In the genomic region with DNA sequence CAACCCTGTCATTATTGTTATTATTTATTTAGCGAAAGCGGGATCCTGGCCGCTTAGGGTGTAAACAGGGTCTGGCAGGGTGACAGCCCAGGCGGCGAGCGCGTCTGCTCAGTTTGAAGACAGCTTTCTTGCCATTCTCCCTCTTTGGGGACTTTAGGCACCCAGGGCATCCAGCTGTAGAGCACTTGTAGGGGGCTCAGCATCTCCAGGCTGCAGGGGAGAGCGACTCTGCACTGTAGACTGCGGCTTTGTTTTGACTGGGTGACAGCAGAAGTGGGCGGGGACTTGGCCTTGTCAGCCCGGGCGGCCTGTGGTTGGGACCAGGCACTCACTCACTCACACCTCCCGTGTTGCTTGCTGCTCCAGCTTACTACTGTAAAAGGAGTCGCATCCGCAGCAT, we compare ENCODE assay signal across 9 mouse cellular contexts. TPM values are rescaled to one million over a fixed set of nuclear protein-coding genes. Genes with fewer than 3 reads are reported as not detected.
DNase-seq lines count a peak whose midpoint lies in the region; ATAC-seq and TF ChIP-seq lines count a peak whose summit lies in the region.
"Had no signal": no experiment of that assay in that cellular context is flagged by ENCODE, and none has a peak within 500 bp of the region (broad histone marks: within the 10 kb centered on the region; RNA-seq: fewer than 3 reads in every experiment).

No protein-coding gene starts in this region.

- no peak for TF ChIP-seq POLR2A in ES-Bruce4 (IDR thresholded peaks at IDR 0.05; ENCODE audit: insufficient read depth, low read length)
- 0 out of 2 replicates have a peak, but pooled peaks have one; percentile 8 for TF ChIP-seq POLR2A in olfactory bulb, adult 2 months (IDR thresholded peaks at IDR 0.05; ENCODE audit: insufficient read depth, low read depth, low read length)

- no peak for TF ChIP-seq CTCF in ES-Bruce4 (IDR thresholded peaks at IDR 0.05; ENCODE audit: low read depth, low read length)
- no peak for TF ChIP-seq CTCF in heart, postnatal 0 days (IDR thresholded peaks at IDR 0.05; ENCODE audit: low read depth)
- TF ChIP-seq CTCF in olfactory bulb, adult 2 months (IDR thresholded peaks at IDR 0.05; ENCODE audit: insufficient read depth, low read depth, low read length): 0 out of 2 replicates have a peak, but pooled peaks have one; percentile 7

- no peaks in the 10 kb centered on the region for H3K27me3 ChIP-seq in ES-Bruce4 (ENCODE audit: control insufficient read depth, insufficient read depth, low read length, poor library complexity, severe bottlenecking)
- H3K27me3 ChIP-seq in forebrain, embryonic 11.5 days (ENCODE audit: control insufficient read depth, insufficient read depth, low read length): no peaks in the 10 kb centered on the region
- no peaks in the 10 kb centered on the region for H3K27me3 ChIP-seq in heart, postnatal 0 days (ENCODE audit: control insufficient read depth, insufficient read depth, low read length)
- H3K27me3 ChIP-seq in lung, embryonic 16.5 days (ENCODE audit: control insufficient read depth, insufficient read depth, low read depth, low read length): no peaks in the 10 kb centered on the region

- peaks cover 3% of the 10 kb centered on the region for H3K4me1 ChIP-seq in ES-Bruce4 (ENCODE audit: control insufficient read depth, insufficient read depth, low read length)
- peaks cover 3% of the 10 kb centered on the region for H3K4me1 ChIP-seq in forebrain, embryonic 11.5 days (replicated peaks; ENCODE audit: control insufficient read depth, insufficient read depth, low read length)
- H3K4me1 ChIP-seq in heart, postnatal 0 days (ENCODE audit: control insufficient read depth, insufficient read depth): peaks cover 31% of the 10 kb centered on the region
- H3K4me1 ChIP-seq in lung, embryonic 16.5 days (replicated peaks; ENCODE audit: control insufficient read depth, insufficient read depth, low read length): peaks cover 26% of the 10 kb centered on the region
- peaks cover 6% of the 10 kb centered on the region for H3K4me1 ChIP-seq in olfactory bulb, adult 2 months (ENCODE audit: control insufficient read depth, insufficient read depth, low read length)

- H3K9ac ChIP-seq in ES-Bruce4 (ENCODE audit: low read depth, poor library complexity, severe bottlenecking): peak overlapping the region; percentile 98
- peak overlapping the region; percentile 95 for H3K9ac ChIP-seq in forebrain, embryonic 11.5 days (ENCODE audit: low read length)
- peak overlapping the region; percentile 95 for H3K9ac ChIP-seq in heart, postnatal 0 days (replicated peaks; ENCODE audit: low read depth, low read length)
- H3K9ac ChIP-seq in lung, embryonic 16.5 days (ENCODE audit: low read length): peak overlapping the region; percentile 90

- WGBS in forebrain, embryonic 11.5 days: under 1% methylated on average over 15 of the region's 15 CpGs
- WGBS in heart, postnatal 0 days: under 1% methylated on average over 15 of the region's 15 CpGs
- WGBS in lung, embryonic 16.5 days: under 1% methylated on average over 15 of the region's 15 CpGs
- under 1% methylated on average over 15 of the region's 15 CpGs for WGBS in olfactory bulb, adult 2 months

- H3K9me3 ChIP-seq in ES-Bruce4 (replicated peaks; ENCODE audit: control insufficient read depth, insufficient read depth, low read length, poor library complexity, severe bottlenecking): no peaks in the 10 kb centered on the region
- no peaks in the 10 kb centered on the region for H3K9me3 ChIP-seq in forebrain, embryonic 11.5 days (ENCODE audit: control insufficient read depth, low read length)
- no peaks in the 10 kb centered on the region for H3K9me3 ChIP-seq in heart, postnatal 0 days (replicated peaks; ENCODE audit: control insufficient read depth, low read length)
- H3K9me3 ChIP-seq in lung, embryonic 16.5 days (ENCODE audit: control insufficient read depth, low read length): no peaks in the 10 kb centered on the region

- peak; percentile 84 for DNase-seq in c-Kit-positive CD71-positive TER-119-negative erythroid progenitor cells, embryonic 14.5 days (ENCODE audit: low read depth)
- peak; percentile 86 for DNase-seq in forebrain, embryonic 11.5 days (ENCODE audit: low spot score)
- DNase-seq in heart, postnatal 0 days (ENCODE audit: low spot score): peak; percentile 91
- peak; percentile 89 to 91 for DNase-seq in kidney, postnatal 25 days
- peak; percentile 94 for DNase-seq in thymus, postnatal 0 days (ENCODE audit: low spot score)

- no peak for TF ChIP-seq EP300 in ES-Bruce4 (IDR thresholded peaks at IDR 0.05; ENCODE audit: insufficient read depth, low read depth, low read length)
- TF ChIP-seq EP300 in heart, postnatal 0 days (IDR thresholded peaks at IDR 0.05; ENCODE audit: low read depth): no peak

- no peaks in the 10 kb centered on the region for H3K36me3 ChIP-seq in ES-Bruce4 (ENCODE audit: control insufficient read depth, insufficient read depth, low read length, poor library complexity, severe bottlenecking)
- H3K36me3 ChIP-seq in forebrain, embryonic 11.5 days (ENCODE audit: control insufficient read depth, insufficient read depth, low read length): no peaks in the 10 kb centered on the region
- no peaks in the 10 kb centered on the region for H3K36me3 ChIP-seq in heart, postnatal 0 days (replicated peaks; ENCODE audit: control insufficient read depth, insufficient read depth, low read length)
- no peaks in the 10 kb centered on the region for H3K36me3 ChIP-seq in lung, embryonic 16.5 days (ENCODE audit: control insufficient read depth, insufficient read depth, low read length)

- H3K4me2 ChIP-seq in forebrain, embryonic 11.5 days (ENCODE audit: low read depth, low read length, severe bottlenecking): peak overlapping the region; percentile 90
- peak overlapping the region; percentile 74 for H3K4me2 ChIP-seq in heart, postnatal 0 days (ENCODE audit: low read depth, low read length)
- peak overlapping the region; percentile 73 for H3K4me2 ChIP-seq in lung, embryonic 16.5 days (ENCODE audit: low read depth, low read length)

- no peak overlapping the region for H3K27ac ChIP-seq in ES-Bruce4 (ENCODE audit: insufficient read depth, low read length)
- peak overlapping the region; percentile 92; the same call in 1 of the 2 replicates for H3K27ac ChIP-seq in forebrain, embryonic 11.5 days (ENCODE audit: low read depth, low read length)
- H3K27ac ChIP-seq in heart, postnatal 0 days (ENCODE audit: low read depth): peak overlapping the region; percentile 98
- H3K27ac ChIP-seq in lung, embryonic 16.5 days (ENCODE audit: low read length): peak overlapping the region; percentile 95
- H3K27ac ChIP-seq in olfactory bulb, adult 2 months (ENCODE audit: insufficient read depth, low read depth, low read length): peak overlapping the region; percentile 87

- peak; percentile 84 for ATAC-seq in forebrain, embryonic 11.5 days (replicated peaks; ENCODE audit: low FRiP score)
- ATAC-seq in heart, postnatal 0 days (ENCODE audit: insufficient read depth, low read depth): peak; percentile 82
- peak; percentile 79 for ATAC-seq in lung, embryonic 16.5 days (ENCODE audit: low read depth)

- H3K4me3 ChIP-seq in ES-Bruce4 (ENCODE audit: low read depth, low read length): peak overlapping the region; percentile 98
- peak overlapping the region; percentile 88 for H3K4me3 ChIP-seq in forebrain, embryonic 11.5 days (ENCODE audit: low read depth, low read length)
- peak overlapping the region; percentile 85 for H3K4me3 ChIP-seq in heart, postnatal 0 days (ENCODE audit: low read depth, low read length)
- peak overlapping the region; percentile 85 for H3K4me3 ChIP-seq in lung, embryonic 16.5 days (ENCODE audit: low read length)
- peak overlapping the region; percentile 100 for H3K4me3 ChIP-seq in olfactory bulb, adult 2 months (ENCODE audit: insufficient read depth, low read depth, low read length)

RNA-seq across cellular contexts. Expression of gene Kat2b, which starts 1.5 kb away (rescaled TPM):
- polyA plus RNA-seq in ES-Bruce4 (2011; ENCODE audit: insufficient read depth, insufficient read length, low read depth, missing spikeins): 15.9 and 25.9 TPM in 2 replicates
- 5.9 and 6.1 TPM in 2 replicates for polyA plus RNA-seq in forebrain, embryonic 11.5 days (2014; fragmentation: Nextera tagmentation; extraction: Ambion mirVana)
- 65.1 and 71.3 TPM in 2 replicates for total RNA-seq in heart, postnatal 0 days (2014; rRNA removed; ENCODE audit: low replicate concordance)
- 11.0 and 12.1 TPM in 2 replicates for polyA plus RNA-seq in heart, postnatal 0 days (2015; fragmentation: Nextera tagmentation; extraction: Ambion mirVana)
- 4.8 and 5.2 TPM in 2 replicates for polyA plus RNA-seq in lung, embryonic 16.5 days (2015; fragmentation: Nextera tagmentation; extraction: Ambion mirVana)
- polyA plus RNA-seq in olfactory bulb, adult 2 months (2012; ENCODE audit: insufficient read depth, insufficient read length, low replicate concordance, missing spikeins): not detected in 2 replicates
- 10.7 and 12.7 TPM in 2 replicates for polyA plus RNA-seq in thymus, postnatal 0 days (2015; fragmentation: Nextera tagmentation; extraction: Ambion mirVana)

RNA-seq across cellular contexts. Expression of gene Pp2d1, which starts 28.9 kb away (rescaled TPM):
- 0.44 TPM in 1 of 2 replicates, not detected in the other for polyA plus RNA-seq in ES-Bruce4 (2011; ENCODE audit: insufficient read depth, insufficient read length, low read depth, missing spikeins)
- 0.47 and 0.49 TPM in 2 replicates for polyA plus RNA-seq in forebrain, embryonic 11.5 days (2014; fragmentation: Nextera tagmentation; extraction: Ambion mirVana)
- total RNA-seq in heart, postnatal 0 days (2014; rRNA removed; ENCODE audit: low replicate concordance): not detected in 2 replicates
- 0.14 TPM in 1 of 2 replicates, not detected in the other for polyA plus RNA-seq in heart, postnatal 0 days (2015; fragmentation: Nextera tagmentation; extraction: Ambion mirVana)
- polyA plus RNA-seq in lung, embryonic 16.5 days (2015; fragmentation: Nextera tagmentation; extraction: Ambion mirVana): 0.20 and 0.24 TPM in 2 replicates
- not detected in 2 replicates for polyA plus RNA-seq in olfactory bulb, adult 2 months (2012; ENCODE audit: insufficient read depth, insufficient read length, low replicate concordance, missing spikeins)
- 0.26 and 0.33 TPM in 2 replicates for polyA plus RNA-seq in thymus, postnatal 0 days (2015; fragmentation: Nextera tagmentation; extraction: Ambion mirVana)
- total RNA-seq: layer of hippocampus, postnatal 10 days had no signal
